Mouse (Mus musculus) forebrain, postnatal 0 days (tissue): ENCODE data around the gene Kif19a. TPM values are rescaled to one million over a fixed set of nuclear protein-coding genes. Genes with fewer than 3 reads are reported as not detected.

ENCODE experiments used
- ATAC-seq: fragments of 200-750 bp; cut with Nextera tagmentation; 2 replicates; pipeline ENCODE4 v1.8.0; 2017; ENCODE audit warnings: mild to moderate bottlenecking, moderate library complexity
- DNase-seq: peaks from one replicate; pipeline ENCODE4 v3.0.0-alpha.2; 2015
- H3K27ac ChIP-seq: fragments of 300-500 bp; sonication (generic); 2 replicates; pipeline ENCODE4 v1.5.1; 2014; ENCODE audit warnings: low read depth, mild to moderate bottlenecking, antibody characterized with exemption, low read length, moderate library complexity, mixed read lengths
- H3K27me3 ChIP-seq: fragments of 300-500 bp; sonication (generic); 2 replicates; pipeline ENCODE4 v1.6.1; 2014; ENCODE audit warnings: mild to moderate bottlenecking, low read length, mixed read lengths; ENCODE audit not compliant: insufficient read depth
- H3K36me3 ChIP-seq: fragments of 300-500 bp; sonication (generic); 2 replicates; pipeline ENCODE4 v1.6.1; 2014; ENCODE audit warnings: mild to moderate bottlenecking, moderate library complexity; ENCODE audit not compliant: insufficient read depth
- H3K4me1 ChIP-seq: fragments of 300-500 bp; sonication (generic); 2 replicates; pipeline ENCODE4 v1.6.1; 2014; ENCODE audit warnings: antibody characterized with exemption; ENCODE audit not compliant: insufficient read depth
- H3K4me2 ChIP-seq: fragments of 300-500 bp; sonication (generic); 2 replicates; pipeline ENCODE4 v1.6.1; 2014; ENCODE audit warnings: low read depth, mild to moderate bottlenecking, moderate library complexity
- H3K4me3 ChIP-seq: fragments of 300-500 bp; sonication (generic); 2 replicates; pipeline ENCODE4 v1.5.1; 2014; ENCODE audit warnings: low read depth, low read length, mixed read lengths
- H3K9ac ChIP-seq: fragments of 300-500 bp; sonication (generic); 2 replicates; pipeline ENCODE4 v1.6.1; 2014; ENCODE audit warnings: mild to moderate bottlenecking
- H3K9me3 ChIP-seq: fragments of 300-500 bp; sonication (generic); 2 replicates; pipeline ENCODE4 v1.6.1; 2016; ENCODE audit warnings: low read length
- CTCF ChIP-seq: sonication (generic); IDR thresholded peaks from 2 replicates; pipeline ENCODE4 v1.5.1; 2016; ENCODE audit warnings: antibody characterized with exemption, control low read depth, low read depth
- WGBS: fragments of 180-500 bp; shearing (Covaris S2); extraction: QIAGEN DNeasy Blood & Tissue Kit; methylation state at CpG from one replicate; pipeline ENCODE4 v1.1.7; 2014; 5-methylcytosine and 5-hydroxymethylcytosine counted together
- polyA plus RNA-seq: library from polyadenylated mRNA; unstranded; fragments of >200 nt; fragmentation: Nextera tagmentation; extraction: Ambion mirVana; gene quantifications from 2 replicates; pipeline ENCODE4 v1.2.1, GENCODE M21; 2015
- total RNA-seq: library from RNA; depleted of rRNA; stranded (reverse); fragments of >200 nt; gene quantifications from 2 replicates; pipeline ENCODE4 v1.2.3, GENCODE M21; 2014; rRNA removed

Kif19a gene
- total RNA-seq (3.2 TPM in 2 replicates), polyA plus RNA-seq (0.57 and 0.79 TPM in 2 replicates)

GRCm38 (mm10) chr11:114764820-114765818 lies at the start of gene Kif19a:
TSS of gene Kif19a (plus strand) at chr11:114765388.
- DNase-seq (no peak), ATAC-seq (peak; percentile 34)
- 4% methylated on average over 48 of the region's 51 CpGs for WGBS

GRCm38 (mm10) chr11:114715531-114715930 lies 49.7 kb upstream of the Kif19a start:
- Histone ChIP-seq H3K4me3 (no peak overlapping the region), H3K36me3 (no peaks in the 10 kb centered on the region), H3K9me3 (no peaks in the 10 kb centered on the region), H3K4me2 (no peak overlapping the region), H3K27ac (peak overlapping the region; percentile 40; the same call in 1 of the 2 replicates), H3K27me3 (no peaks in the 10 kb centered on the region), H3K9ac (no peak overlapping the region), H3K4me1 (no peaks in the 10 kb centered on the region)
- WGBS: 74% methylated on average over 7 of the region's 7 CpGs
- ATAC-seq (no peak), DNase-seq (no peak)
- no peak for TF ChIP-seq CTCF

More at GRCm38 (mm10) chr11:114764820-114765818, at the start of gene Kif19a:
- no peak for TF ChIP-seq CTCF
- Histone ChIP-seq H3K4me3 (peak within 1 kb of the TSS; percentile 37), H3K9ac (peak within 1 kb of the TSS; percentile 43; the same call in 1 of the 2 replicates), H3K9me3 (no peaks in the 10 kb centered on the region), H3K4me1 (peaks cover 7% of the 10 kb centered on the region), H3K36me3 (no peaks in the 10 kb centered on the region), H3K27ac (no peak within 1 kb of the TSS), H3K4me2 (peak within 1 kb of the TSS; percentile 88), H3K27me3 (peaks cover 7% of the 10 kb centered on the region; the same call in 1 of the 2 replicates)

GRCm38 (mm10) chr11:114720535-114720934 lies 44.7 kb upstream of the Kif19a start:
- DNase-seq: no peak
- Histone ChIP-seq H3K4me2 (no peak overlapping the region), H3K4me1 (no peaks in the 10 kb centered on the region), H3K27me3 (no peaks in the 10 kb centered on the region), H3K36me3 (no peaks in the 10 kb centered on the region), H3K9ac (no peak overlapping the region), H3K9me3 (no peaks in the 10 kb centered on the region), H3K27ac (no peak overlapping the region), H3K4me3 (no peak overlapping the region)
- no peak for ATAC-seq
- TF ChIP-seq CTCF: no peak
- WGBS: 93% methylated on average over 10 of the region's 10 CpGs

- H3K27me3 ChIP-seq: no peaks in the 10 kb centered on the region
- H3K4me2 ChIP-seq: no peak overlapping the region
- H3K36me3 ChIP-seq: no peaks in the 10 kb centered on the region
- DNase-seq (no peak), ATAC-seq (no peak)
- H3K4me1 ChIP-seq: no peaks in the 10 kb centered on the region
- 90% methylated on average over 8 of the region's 8 CpGs for WGBS
- no peaks in the 10 kb centered on the region for H3K9me3 ChIP-seq
- H3K27ac ChIP-seq: no peak overlapping the region
- no peak overlapping the region for H3K4me3 ChIP-seq
- no peak for TF ChIP-seq CTCF
- H3K9ac ChIP-seq: no peak overlapping the region
Observed at GRCm38 (mm10) chr11:114722438-114722837, 42.8 kb upstream of the Kif19a start.

GRCm38 (mm10) chr11:114723030-114723429 lies 42.2 kb upstream of the Kif19a start:
- 64% methylated on average over 13 of the region's 13 CpGs for WGBS
- Histone ChIP-seq H3K36me3 (no peaks in the 10 kb centered on the region), H3K4me1 (no peaks in the 10 kb centered on the region), H3K9ac (no peak overlapping the region), H3K27me3 (no peaks in the 10 kb centered on the region), H3K4me2 (no peak overlapping the region), H3K27ac (no peak overlapping the region), H3K4me3 (no peak overlapping the region), H3K9me3 (no peaks in the 10 kb centered on the region)
- TF ChIP-seq CTCF: no peak
- ATAC-seq: no peak
- no peak for DNase-seq

- Histone ChIP-seq H3K4me2 (no peak overlapping the region), H3K27me3 (no peaks in the 10 kb centered on the region), H3K36me3 (no peaks in the 10 kb centered on the region), H3K4me1 (no peaks in the 10 kb centered on the region; the same call in none of the 2 replicates), H3K9me3 (no peaks in the 10 kb centered on the region), H3K4me3 (no peak overlapping the region), H3K9ac (no peak overlapping the region), H3K27ac (no peak overlapping the region)
- DNase-seq (no peak), ATAC-seq (no peak)
- no peak for TF ChIP-seq CTCF
- WGBS: 49% methylated on average over 11 of the region's 11 CpGs
Observed at GRCm38 (mm10) chr11:114724787-114725590, 40.2 kb upstream of the Kif19a start.
